Mouse (Mus musculus): ENCODE data around the gene Prkcd.
A peak's percentile ranks its signal among the peaks of the same experiment; 100 is the strongest.
"Not testable (repeated sequence)": the region's sequence is repeated elsewhere in the genome, so short reads cannot be mapped to it uniquely, and the experiment has no call there.

Prkcd gene

DNA sequence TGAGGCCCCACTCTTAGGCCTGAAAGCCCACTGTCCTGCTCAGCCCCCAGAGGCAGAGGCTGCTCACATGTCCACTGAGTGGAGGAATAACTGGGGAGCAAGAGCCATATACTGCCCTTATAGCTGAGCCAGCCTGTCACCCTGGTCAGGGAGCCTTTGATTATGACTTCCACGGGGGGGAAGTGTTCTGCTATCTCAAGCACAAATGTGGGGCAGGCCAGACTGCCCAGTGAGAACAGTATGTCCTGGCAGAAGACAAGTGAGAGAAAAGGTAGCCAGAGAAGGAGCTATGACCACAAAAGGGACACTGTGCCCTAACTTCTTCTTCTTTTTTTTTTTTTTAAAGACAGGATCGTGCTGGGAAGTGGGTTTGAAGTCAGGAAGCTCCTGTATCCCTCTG lies 28.9 kb downstream of the Prkcd start:
- DNase-seq: no peak

DNA sequence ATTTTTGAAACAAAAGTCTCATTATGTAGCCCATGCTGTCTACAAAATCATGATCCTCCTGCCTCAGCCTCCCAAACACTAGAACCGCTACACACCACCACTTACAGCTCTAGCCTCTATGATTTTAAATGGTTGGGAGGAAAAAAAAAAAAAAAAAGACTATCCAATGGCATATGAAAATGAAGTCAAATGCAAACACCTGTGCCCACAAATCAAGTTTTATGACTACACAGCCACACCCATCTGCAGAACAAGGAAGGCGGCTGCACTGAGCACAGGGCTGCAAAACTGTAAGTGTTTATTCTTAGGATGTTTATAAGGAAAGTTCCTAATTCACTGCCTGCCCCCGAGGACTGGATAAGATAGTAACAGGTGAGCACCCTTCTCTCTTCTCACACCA lies 29.6 kb downstream of the Prkcd start:
- DNase-seq: no peak

DNA sequence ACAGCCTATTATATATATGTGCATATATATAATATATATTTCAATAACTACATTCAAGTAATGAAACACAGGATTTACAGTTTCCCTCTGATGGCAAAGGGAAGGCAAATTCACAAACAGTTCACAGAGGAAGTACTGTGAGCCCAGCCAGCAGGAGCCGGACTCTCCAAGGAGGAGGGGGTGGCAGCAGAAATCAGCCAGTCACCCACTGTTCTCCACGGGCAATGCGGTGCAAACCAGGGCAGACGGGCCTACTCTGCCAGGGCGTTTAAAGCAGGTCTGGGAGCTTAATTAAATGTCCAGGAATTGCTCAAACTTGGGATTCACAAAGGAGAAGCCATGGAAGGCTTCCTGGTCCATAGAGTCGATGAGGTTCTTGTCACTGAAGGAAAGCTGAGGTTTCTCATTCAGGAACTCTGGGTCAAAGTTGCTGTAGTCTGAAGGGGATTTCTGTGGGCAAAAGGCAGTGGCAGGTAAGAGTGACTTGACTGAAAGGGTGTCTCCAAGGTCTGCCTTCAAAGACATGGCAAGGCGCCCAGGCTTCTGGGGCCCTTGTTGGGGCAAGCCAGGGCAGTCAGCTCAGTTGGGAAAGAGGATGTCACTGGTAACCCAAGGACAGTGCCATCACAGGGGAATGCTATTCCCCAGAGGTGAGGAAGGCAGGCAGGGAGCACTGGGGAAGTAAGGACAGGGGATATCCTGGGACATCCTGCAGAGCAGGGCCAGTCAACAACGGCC lies 30.3 kb downstream of the Prkcd start:
- DNase-seq: peak; percentile 22

DNA sequence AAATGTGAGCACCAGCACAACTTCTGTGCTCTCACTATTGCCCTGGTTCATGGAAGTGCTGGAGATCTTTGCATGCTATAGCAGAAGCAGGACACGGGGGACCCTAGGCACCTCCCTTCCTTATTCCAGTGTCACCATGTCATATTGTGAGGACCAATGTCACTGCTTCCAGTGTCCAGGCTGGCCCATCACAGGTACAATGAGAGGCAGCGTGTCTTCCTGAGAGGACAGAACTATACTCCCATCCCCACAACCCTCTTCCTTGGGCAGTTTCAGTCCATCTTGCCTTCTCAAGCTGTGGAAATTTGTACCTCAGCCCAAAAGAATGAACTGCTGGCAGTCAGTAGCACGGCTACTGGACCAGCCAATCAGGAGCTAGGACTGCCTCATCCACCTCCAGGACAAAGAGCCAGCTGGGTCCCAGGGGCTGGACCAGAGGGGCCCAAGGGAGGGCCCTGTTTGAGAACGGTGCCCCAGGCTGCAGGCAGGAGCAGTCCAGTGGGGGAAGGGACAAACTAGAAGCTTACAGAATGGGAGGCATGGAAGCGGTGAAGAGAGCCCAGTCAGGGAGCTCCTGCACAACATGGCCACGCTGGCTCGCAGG lies 31.8 kb downstream of the Prkcd start:
- peak; percentile 23 for DNase-seq

DNA sequence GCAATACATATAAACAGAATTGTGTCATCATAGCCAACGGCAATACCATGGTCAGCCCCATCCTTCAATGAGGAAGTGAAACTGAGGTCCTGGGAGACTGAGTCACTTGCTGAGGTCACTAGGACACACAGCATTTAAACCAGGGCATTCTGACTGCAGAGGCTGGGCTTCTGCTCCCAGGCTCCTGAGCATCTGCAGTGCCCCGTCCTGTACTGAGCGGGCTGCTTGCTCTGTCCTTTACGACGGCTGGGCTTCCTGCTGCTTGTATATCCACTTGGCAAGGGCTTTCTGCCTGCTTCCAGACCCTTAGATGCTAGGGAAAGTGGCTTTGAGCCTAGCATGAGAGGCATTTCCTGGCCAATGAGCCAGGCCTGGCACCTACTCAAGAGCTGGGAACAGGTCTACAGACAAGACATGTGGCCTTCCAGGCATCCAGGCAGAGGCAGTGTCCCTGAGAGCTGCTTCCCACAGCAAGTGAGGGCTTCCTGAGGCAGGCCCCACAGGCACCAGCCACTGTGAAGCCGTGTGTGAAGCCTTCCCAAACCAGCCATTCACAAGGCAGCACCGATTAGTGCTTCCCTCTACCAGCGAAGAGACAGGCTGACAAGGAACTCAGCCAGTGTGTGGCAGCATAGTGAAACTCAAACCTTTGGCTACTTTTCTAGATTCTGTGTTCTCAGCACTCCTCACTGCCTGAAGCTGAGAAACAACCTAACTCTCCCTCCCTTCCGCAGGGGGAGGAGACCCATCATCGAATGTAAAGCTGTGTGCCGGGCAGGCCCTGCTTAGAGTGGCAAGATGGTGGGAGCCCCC lies 32.5 kb downstream of the Prkcd start:
- DNase-seq: peak; percentile 64

DNA sequence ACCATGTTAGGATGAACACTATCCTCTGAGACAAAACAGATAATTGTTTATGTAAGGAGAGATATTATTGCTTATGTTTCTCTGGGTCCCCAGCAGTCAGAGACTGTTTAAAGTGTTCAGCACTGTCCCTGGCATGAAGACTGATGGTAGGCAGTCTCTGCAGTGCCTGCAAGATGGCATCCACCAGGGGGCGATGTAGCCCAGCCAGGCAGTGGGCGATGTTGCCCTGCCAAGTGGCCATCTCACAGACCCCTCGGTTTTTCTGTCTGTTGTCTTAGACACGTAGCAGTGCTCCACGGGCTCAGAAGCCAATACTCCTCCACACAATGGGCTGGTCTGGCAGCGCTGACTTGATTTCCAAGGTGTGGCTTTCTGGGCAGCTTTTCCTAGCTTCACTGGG lies 34.6 kb downstream of the Prkcd start:
- peak; percentile 82 for DNase-seq

DNA sequence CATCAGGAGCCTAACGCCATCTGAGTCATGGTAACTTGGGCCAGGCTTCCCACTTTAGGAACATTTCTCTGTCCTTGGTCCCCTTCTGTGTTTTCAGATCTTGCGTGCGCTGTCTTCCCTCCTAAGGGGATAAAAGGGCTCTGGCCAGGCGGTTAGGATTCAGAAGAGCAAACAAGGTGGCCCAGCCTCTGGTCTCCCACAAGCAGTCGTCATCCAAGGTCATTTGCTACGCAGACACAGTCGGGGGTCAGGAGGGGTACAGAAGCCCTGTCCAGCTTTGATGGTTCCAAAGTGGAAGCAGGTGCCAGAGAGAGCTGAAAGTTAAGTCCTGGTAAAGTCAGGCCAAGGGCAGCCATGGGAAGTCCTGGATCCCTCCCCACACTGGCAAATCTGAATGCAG lies 35.1 kb downstream of the Prkcd start:
- no peak for DNase-seq

DNA sequence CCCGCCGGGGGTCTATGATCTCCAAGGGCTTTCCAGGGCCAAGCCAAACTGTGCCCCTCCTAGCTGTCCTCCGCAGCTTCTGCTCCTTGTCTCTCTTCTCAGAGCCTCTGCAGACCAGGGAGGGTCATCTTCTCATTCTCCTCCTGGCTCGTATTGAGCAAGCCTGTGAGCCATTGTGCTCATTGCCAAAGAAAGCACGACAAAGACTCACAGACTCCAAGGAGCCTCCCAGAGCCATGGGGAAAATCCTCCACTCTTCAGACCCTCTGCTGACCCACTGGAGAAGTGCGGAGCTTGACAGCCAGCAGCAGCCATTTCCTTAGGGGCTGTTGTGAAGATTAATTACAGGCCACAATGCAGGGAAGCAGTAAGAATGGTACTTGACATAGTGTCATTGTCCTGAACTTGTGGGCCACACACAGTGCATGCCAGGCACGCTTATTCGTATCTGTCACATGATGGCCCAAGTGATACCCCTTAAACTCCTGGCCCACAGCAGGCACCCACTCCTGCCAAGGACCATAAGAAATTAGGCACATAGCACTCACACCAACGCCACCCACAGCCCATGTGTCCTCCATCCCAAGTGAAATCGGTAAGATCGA lies 35.9 kb downstream of the Prkcd start:
- DNase-seq: no peak

DNA sequence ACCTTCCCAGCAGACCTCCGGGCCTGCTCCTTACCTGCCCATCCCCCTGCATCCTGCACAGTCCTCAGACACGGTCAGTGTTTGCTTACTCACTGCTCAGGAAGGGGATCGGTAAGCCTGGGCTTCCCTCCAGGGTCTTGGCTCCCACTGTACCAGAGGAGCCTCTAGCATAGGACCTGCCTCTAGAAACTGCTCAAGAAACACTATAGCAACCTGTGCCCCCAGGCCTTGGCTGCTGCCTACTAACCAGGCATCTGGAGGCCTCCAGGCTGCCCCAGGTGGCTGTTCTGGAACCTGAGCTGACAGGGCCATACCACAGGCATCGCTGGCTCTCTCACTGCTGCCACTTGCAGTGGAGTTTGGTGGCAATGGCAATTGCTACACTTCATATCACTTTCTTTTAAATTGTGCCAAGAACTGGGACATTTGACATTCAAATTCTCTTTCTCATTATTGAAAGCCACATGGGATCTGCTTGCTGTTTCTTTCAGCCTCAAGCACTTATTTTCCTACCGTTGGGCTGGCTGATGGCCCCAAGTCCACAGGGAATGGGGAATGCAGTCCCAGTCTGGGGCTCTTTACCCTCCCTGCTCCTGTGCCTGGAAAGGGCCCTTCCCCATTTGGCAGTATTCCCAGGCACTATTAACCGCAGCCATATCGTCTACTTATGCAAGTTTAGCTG lies 39.1 kb downstream of the Prkcd start:
- no peak for DNase-seq

DNA sequence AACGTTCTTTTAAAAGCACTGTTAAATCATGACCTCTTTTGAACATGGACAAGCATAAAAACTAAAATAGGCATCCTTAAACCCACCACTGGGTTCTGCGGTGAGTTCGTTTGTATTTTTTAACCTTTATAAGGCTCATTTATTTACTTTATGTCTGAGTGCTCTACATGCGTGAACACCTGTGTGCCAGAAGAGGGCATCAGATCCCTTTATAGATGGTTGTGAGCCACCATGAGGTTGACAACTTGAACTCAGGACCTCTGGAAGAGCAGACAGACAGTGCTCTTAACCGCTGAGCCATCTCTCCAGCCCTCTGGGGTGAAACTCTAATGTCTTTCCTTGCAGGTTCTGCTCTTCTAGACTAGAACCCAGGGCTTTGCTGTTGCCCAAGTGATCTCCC lies 40.7 kb downstream of the Prkcd start:
- DNase-seq: no peak

DNA sequence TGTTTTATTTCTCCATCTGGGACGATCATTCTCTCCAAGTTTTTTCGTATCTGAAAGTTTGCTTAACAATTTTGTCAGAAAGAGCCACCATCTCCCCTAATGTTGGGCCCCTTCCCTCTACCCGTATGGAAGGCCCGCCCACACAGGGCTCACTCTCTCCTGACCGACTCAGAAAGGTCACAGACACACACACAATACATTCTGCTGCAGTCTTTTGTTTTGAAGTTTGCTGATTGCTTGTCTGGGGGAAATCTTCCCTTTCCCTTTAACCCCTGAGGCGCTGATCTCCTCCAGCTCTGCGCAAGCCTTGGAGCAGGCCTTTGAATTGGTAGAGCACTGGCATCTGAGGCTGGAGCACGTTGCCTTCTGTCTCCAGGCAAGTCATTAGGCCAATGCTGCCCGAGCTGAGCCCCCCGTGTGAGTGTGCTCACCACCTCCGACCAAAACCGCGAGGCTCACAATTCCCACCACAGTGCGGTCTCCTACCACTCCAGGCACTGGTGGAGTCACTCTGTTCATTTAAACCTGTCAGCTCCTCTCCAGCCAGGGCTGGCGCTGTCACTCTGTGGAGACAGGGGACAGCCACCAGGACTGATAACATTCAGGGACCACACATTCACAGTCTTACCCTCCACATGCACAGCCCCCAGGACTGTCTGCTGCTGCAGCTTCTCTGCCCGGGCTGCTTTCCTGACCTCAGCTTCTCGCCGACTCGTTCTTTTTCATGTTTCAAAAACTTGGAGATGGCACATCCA lies 41.3 kb downstream of the Prkcd start:
- DNase-seq: no peak

DNA sequence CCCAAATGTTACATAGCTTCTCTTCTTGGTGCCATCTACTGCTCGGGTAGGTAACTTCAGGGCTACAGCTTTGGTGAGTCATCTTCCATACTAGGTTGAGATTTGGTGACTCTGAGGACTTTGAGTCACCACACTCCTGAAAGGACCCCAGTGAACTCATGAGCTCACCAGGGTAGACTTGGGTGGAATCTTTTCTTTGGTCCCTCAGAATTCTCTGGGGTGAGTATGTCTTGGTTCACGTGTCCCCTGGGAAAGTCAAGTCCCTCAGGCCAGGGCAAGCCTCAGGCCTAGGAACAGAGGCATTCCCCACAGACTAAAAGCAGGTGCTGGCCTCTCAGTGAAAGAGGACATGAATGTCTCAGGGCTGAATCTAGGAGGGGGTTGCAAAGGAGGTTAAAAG lies 41.9 kb downstream of the Prkcd start:
- no peak for DNase-seq

DNA sequence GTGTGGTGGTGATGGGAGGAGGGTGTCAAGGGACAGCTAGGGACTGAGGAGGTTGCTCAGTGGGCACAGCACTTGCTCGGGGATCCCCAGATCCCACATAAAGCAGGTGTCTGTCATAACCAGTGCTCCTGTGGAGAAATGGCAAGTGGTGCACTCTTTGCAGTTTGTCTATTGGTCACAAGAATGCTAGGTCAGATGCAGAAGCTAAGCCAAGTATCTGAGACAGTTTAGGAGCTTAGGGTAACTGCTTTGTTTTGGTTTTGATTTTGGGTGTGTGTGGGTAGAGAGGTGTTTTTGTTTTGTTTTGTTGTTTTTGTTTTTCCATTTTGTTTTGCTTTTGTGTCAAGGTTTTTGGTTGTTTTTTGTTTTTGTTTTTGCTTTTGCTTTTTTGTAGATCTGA lies 44.8 kb downstream of the Prkcd start:
- DNase-seq: no peak

DNA sequence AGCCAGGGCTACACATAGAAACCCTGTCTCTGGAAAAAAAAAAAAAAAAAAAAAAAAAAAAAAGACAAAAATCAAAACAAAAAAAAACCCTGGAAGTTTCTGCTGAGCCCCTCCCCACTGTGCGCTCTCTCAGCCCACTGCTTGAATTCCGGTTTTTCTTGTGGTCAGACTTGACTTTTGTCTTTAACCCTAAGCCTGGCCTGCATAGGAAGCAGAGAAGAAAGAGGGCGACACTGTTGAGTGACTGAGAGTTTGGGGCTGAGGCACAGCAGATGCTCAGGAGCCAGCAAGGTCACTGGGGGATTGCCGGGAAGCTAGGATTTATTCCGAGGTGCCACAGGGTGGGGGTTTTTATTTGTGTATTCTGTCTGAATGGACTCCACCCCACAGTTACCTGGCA lies 46.1 kb downstream of the Prkcd start:
- no peak for DNase-seq

DNA sequence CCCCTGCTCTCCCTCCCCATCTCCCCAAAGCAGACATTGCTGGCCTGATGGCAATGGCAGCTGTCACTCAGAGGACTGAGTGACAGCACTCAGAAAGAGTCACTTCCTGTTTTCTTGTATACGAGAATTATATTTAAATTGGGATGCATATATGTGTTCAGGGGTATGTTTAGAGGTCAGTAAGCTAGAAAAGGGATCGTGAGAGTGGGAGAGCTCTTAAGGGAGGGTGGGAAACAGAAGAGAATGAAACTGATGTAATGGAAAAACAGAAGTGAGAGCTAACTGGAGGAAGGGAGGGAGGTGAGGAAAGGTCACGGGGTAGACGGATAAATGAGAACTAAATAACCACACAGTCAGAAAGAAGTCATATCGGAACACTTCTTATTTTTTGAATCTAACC lies 46.8 kb downstream of the Prkcd start:
- DNase-seq: no peak

DNA sequence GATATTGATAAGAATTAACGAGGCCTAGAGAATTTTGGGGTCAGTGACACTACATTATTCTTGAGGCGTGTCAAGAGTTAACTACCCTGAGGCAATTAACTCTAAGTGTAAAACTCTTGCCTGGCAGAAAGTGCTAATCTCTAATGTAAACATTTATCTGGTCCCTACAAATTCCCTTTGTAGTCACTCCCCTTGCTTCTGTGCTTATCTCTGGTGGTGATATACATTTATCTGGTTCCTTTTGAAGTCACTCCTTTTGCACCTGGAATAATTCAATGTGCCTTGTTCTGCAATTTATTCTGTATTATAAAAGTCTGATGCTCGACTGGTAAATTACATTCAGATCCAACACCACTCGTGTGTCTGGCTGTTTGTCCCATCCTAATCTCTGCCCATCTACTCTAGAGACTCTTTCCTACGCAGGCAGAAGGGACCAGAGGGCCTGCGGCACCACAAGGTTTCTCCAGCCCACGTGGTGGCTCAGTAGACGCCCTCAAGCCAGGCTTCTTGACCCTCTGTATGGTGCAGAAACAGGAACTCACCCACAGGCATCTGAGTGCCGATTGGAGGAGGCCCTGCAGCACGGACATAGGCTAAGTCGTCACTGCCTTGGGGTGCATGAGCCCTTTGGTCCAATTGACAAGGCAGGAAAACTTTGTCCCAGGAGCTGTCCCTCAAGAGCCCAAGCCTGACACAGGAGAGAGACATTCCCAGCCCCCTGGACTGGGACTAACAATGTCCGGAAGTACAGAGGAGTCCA lies 48.5 kb downstream of the Prkcd start:
- not testable (repeated sequence) for DNase-seq

DNA sequence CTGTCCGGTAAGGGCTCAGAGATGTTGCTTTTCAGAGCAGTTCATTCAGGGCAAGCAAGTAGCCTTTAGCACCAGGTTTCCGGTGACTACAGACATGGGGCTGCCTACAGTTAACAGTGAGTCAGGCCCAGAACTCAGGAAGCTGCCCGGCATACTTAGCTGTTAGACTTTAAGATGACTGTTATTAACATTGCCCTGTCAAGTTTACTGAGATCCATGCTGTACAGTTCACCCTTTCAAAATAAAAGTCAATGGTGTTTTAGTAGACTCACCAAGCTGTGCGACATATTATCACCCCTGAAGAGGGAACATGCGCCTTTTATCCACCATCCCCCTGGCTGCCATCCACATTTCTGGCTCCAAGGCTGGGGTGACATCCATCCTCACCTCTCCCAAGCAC lies 49.8 kb downstream of the Prkcd start:
- DNase-seq: no peak

DNA sequence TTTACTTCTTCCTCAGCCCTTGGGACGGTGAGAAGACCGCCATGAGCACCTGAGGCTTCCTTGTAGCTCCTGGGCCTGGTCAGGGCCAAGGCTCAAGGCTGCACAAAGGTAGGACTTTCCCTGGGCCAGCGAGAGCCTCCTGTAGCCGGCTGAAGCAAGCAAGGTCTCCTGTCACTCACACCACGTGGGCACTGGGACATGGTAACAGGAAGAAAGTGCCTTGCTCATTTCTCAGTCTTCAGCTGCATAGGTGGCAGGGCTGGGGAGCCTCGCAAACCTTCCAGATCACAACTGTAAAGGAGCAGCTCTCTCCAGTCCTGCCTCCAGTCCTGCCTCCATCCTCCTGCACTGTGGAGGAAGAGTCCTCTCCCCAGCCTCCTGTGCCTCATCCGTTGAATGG lies 50.2 kb downstream of the Prkcd start:
- no peak for DNase-seq

DNA sequence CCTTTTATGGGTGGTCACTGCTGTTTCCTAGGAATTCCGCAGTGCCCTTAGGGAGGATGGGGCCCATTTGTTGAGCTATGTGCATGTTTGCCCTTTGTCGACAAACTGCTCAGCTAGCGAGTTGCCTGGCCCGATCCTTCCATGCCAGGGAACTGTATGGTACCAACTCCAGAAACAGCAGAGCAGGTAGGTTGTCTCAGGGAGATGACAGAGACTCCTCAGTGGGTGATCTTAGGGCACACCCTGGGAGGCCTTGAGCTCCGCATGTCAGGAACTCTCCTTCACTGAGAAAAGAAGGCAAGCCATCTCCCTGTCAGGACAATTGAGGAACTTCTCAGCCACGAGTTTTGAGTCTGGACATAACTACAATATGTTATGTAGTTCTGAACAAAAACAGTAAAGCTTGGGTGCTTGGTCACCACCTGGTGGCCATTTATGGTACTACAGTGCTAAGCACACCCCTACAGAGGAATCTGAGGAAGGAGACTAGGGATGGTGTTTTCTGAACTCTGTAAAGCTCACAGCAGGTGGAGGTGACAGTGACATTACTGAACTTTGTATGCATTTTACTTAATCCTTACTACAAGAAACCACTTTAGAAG lies 51.9 kb downstream of the Prkcd start:
- peak; percentile 83 for DNase-seq

DNA sequence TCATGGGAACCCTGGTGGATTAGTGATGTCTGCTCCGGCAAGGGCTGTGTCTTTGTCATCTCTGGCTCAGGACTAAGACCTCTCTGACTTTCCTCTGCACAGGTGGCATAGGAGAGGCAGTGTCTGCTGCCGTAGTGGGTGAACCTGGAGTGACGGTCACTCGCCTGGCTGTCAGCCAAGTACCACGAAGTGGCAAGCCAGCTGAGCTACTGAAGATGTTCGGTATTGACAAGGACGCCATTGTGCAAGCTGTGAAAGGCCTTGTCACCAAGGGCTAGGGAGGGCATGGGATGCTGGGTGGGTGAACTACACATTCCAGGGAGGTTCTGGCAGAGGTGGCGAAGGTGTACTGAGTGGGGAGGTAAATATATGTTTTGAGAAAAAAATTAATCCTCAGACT lies 52.8 kb downstream of the Prkcd start:
- DNase-seq: no peak

DNA sequence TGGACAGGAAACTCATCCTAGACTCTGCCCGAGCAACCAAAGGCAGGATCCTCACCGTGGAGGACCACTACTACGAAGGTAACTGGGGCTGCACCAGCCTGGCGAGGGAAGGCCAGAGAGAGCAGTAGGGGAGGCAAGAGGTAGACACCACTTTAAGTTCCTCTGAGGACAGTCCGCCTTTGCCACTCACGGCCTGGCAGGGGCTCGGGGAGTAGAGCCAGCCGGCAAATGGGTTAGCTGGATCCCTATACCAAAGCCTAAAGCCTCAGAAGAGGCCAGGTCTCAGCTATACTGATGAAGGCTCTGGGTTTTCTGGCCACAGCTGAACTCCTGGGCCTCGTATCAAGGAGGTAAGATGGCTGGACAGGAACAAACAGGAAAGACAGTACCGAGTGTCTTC lies 53.8 kb downstream of the Prkcd start:
- no peak for DNase-seq
